Mouse (Mus musculus): Measurements from ENCODE around the gene AC124502.3. TPM values are rescaled to one million over a fixed set of nuclear protein-coding genes. Genes with fewer than 3 reads are reported as not detected.

AC124502.3 gene
- polyA plus RNA-seq, 1 experiment from 2014 or later: 3.5 TPM

GRCm38 (mm10) chr19:5052853-5053252 is 14.2 kb downstream of the AC124502.3 start:
- peaks cover 3% of the 10 kb centered on the region; the same call in 1 of the 2 replicates for H3K27me3 ChIP-seq (ENCODE audit: control insufficient read depth, insufficient read depth, low read depth, low read length)
- no peak overlapping the region for H3K4me3 ChIP-seq (ENCODE audit: low read length)
- H3K4me2 ChIP-seq (ENCODE audit: low read depth, low read length): no peak overlapping the region
- ATAC-seq (ENCODE audit: low read depth): no peak
- peaks cover 31% of the 10 kb centered on the region for H3K4me1 ChIP-seq (replicated peaks; ENCODE audit: control insufficient read depth, insufficient read depth, low read length)
- no peak overlapping the region for H3K27ac ChIP-seq (ENCODE audit: low read length)
- H3K9ac ChIP-seq (ENCODE audit: low read length): no peak overlapping the region
- peaks cover under 1% of the 10 kb centered on the region; the same call in 1 of the 2 replicates for H3K36me3 ChIP-seq (ENCODE audit: control insufficient read depth, insufficient read depth, low read length)
- H3K9me3 ChIP-seq (ENCODE audit: control insufficient read depth, low read length): no peaks in the 10 kb centered on the region
- WGBS: 68% methylated on average over 17 of the region's 17 CpGs

GRCm38 (mm10) chr19:5053909-5054308 is 15.2 kb downstream of the AC124502.3 start:
- ATAC-seq (ENCODE audit: low read depth): no peak

GRCm38 (mm10) chr19:5056251-5056650 is 17.6 kb downstream of the AC124502.3 start:
- Histone ChIP-seq H3K4me3 (ENCODE audit: low read length) (no peak overlapping the region), H3K27ac (ENCODE audit: low read length) (no peak overlapping the region), H3K36me3 (ENCODE audit: control insufficient read depth, insufficient read depth, low read length) (no peaks in the 10 kb centered on the region; the same call in 1 of the 2 replicates), H3K27me3 (ENCODE audit: control insufficient read depth, insufficient read depth, low read depth, low read length) (peaks cover 3% of the 10 kb centered on the region; the same call in 1 of the 2 replicates), H3K4me1 (replicated peaks; ENCODE audit: control insufficient read depth, insufficient read depth, low read length) (peaks cover 47% of the 10 kb centered on the region), H3K4me2 (ENCODE audit: low read depth, low read length) (no peak overlapping the region), H3K9me3 (ENCODE audit: control insufficient read depth, low read length) (no peaks in the 10 kb centered on the region), H3K9ac (ENCODE audit: low read length) (no peak overlapping the region)
- WGBS: 8% methylated on average over 6 of the region's 6 CpGs
- 0 out of 2 replicates have a peak, but pooled peaks have one; percentile 0 for ATAC-seq (ENCODE audit: low read depth)

More at GRCm38 (mm10) chr19:5053909-5054308, 15.2 kb downstream of the AC124502.3 start:
- no peak overlapping the region for H3K4me3 ChIP-seq (ENCODE audit: low read length)
- no peak overlapping the region for H3K9ac ChIP-seq (ENCODE audit: low read length)
- H3K4me2 ChIP-seq (ENCODE audit: low read depth, low read length): no peak overlapping the region
- peaks cover 42% of the 10 kb centered on the region for H3K4me1 ChIP-seq (replicated peaks; ENCODE audit: control insufficient read depth, insufficient read depth, low read length)
- H3K9me3 ChIP-seq (ENCODE audit: control insufficient read depth, low read length): no peaks in the 10 kb centered on the region
- H3K27me3 ChIP-seq (ENCODE audit: control insufficient read depth, insufficient read depth, low read depth, low read length): peaks cover 3% of the 10 kb centered on the region; the same call in 1 of the 2 replicates
- H3K27ac ChIP-seq (ENCODE audit: low read length): no peak overlapping the region
- 21% methylated on average over 9 of the region's 9 CpGs for WGBS
- H3K36me3 ChIP-seq (ENCODE audit: control insufficient read depth, insufficient read depth, low read length): no peaks in the 10 kb centered on the region; the same call in 1 of the 2 replicates

- Histone ChIP-seq H3K36me3 (ENCODE audit: control insufficient read depth, insufficient read depth, low read length) (no peaks in the 10 kb centered on the region; the same call in 1 of the 2 replicates), H3K9me3 (ENCODE audit: control insufficient read depth, low read length) (no peaks in the 10 kb centered on the region), H3K4me2 (ENCODE audit: low read depth, low read length) (no peak overlapping the region), H3K4me1 (replicated peaks; ENCODE audit: control insufficient read depth, insufficient read depth, low read length) (peaks cover 42% of the 10 kb centered on the region), H3K27me3 (ENCODE audit: control insufficient read depth, insufficient read depth, low read depth, low read length) (no peaks in the 10 kb centered on the region), H3K9ac (ENCODE audit: low read length) (no peak overlapping the region), H3K27ac (ENCODE audit: low read length) (peak overlapping the region; percentile 68), H3K4me3 (ENCODE audit: low read length) (no peak overlapping the region)
- WGBS: 21% methylated on average over 16 of the region's 16 CpGs
- no peak for ATAC-seq (ENCODE audit: low read depth)
Measured at GRCm38 (mm10) chr19:5057876-5058775, 19.4 kb downstream of the AC124502.3 start.

GRCm38 (mm10) chr19:5058801-5059771 is 20.4 kb downstream of the AC124502.3 start:
- ATAC-seq (ENCODE audit: low read depth): peak; percentile 68
- Histone ChIP-seq H3K36me3 (ENCODE audit: control insufficient read depth, insufficient read depth, low read length) (no peaks in the 10 kb centered on the region; the same call in 1 of the 2 replicates), H3K4me2 (ENCODE audit: low read depth, low read length) (peak overlapping the region; percentile 19), H3K9ac (ENCODE audit: low read length) (peak overlapping the region; percentile 37), H3K27me3 (ENCODE audit: control insufficient read depth, insufficient read depth, low read depth, low read length) (no peaks in the 10 kb centered on the region), H3K27ac (ENCODE audit: low read length) (peak overlapping the region; percentile 68), H3K4me3 (ENCODE audit: low read length) (no peak overlapping the region), H3K9me3 (ENCODE audit: control insufficient read depth, low read length) (no peaks in the 10 kb centered on the region), H3K4me1 (replicated peaks; ENCODE audit: control insufficient read depth, insufficient read depth, low read length) (peaks cover 42% of the 10 kb centered on the region)
- WGBS: 7% methylated on average over 10 of the region's 10 CpGs

GRCm38 (mm10) chr19:5060365-5061330 is 22.0 kb downstream of the AC124502.3 start:
- H3K9ac ChIP-seq (ENCODE audit: low read length): peak overlapping the region; percentile 51
- H3K27me3 ChIP-seq (ENCODE audit: control insufficient read depth, insufficient read depth, low read depth, low read length): no peaks in the 10 kb centered on the region
- peaks cover 49% of the 10 kb centered on the region for H3K4me1 ChIP-seq (replicated peaks; ENCODE audit: control insufficient read depth, insufficient read depth, low read length)
- no peaks in the 10 kb centered on the region for H3K9me3 ChIP-seq (ENCODE audit: control insufficient read depth, low read length)
- no peak overlapping the region; the same call in 1 of the 2 replicates for H3K4me2 ChIP-seq (ENCODE audit: low read depth, low read length)
- 26% methylated on average over 5 of the region's 5 CpGs for WGBS
- peak; percentile 65 for ATAC-seq (ENCODE audit: low read depth)
- no peak overlapping the region for H3K4me3 ChIP-seq (ENCODE audit: low read length)
- H3K36me3 ChIP-seq (ENCODE audit: control insufficient read depth, insufficient read depth, low read length): no peaks in the 10 kb centered on the region
- peak overlapping the region; percentile 68 for H3K27ac ChIP-seq (ENCODE audit: low read length)

GRCm38 (mm10) chr19:5062041-5062440 is 23.4 kb downstream of the AC124502.3 start:
- Histone ChIP-seq H3K27ac (ENCODE audit: low read length) (no peak overlapping the region), H3K4me3 (ENCODE audit: low read length) (no peak overlapping the region), H3K27me3 (ENCODE audit: control insufficient read depth, insufficient read depth, low read depth, low read length) (no peaks in the 10 kb centered on the region), H3K9ac (ENCODE audit: low read length) (no peak overlapping the region), H3K9me3 (ENCODE audit: control insufficient read depth, low read length) (no peaks in the 10 kb centered on the region), H3K36me3 (ENCODE audit: control insufficient read depth, insufficient read depth, low read length) (no peaks in the 10 kb centered on the region), H3K4me1 (replicated peaks; ENCODE audit: control insufficient read depth, insufficient read depth, low read length) (peaks cover 45% of the 10 kb centered on the region), H3K4me2 (ENCODE audit: low read depth, low read length) (no peak overlapping the region)
- ATAC-seq (ENCODE audit: low read depth): no peak
- 67% methylated on average over 5 of the region's 5 CpGs for WGBS

- H3K36me3 ChIP-seq (ENCODE audit: control insufficient read depth, insufficient read depth, low read length): no peaks in the 10 kb centered on the region
- peaks cover 48% of the 10 kb centered on the region for H3K4me1 ChIP-seq (replicated peaks; ENCODE audit: control insufficient read depth, insufficient read depth, low read length)
- H3K9me3 ChIP-seq (ENCODE audit: control insufficient read depth, low read length): no peaks in the 10 kb centered on the region
- no peaks in the 10 kb centered on the region for H3K27me3 ChIP-seq (ENCODE audit: control insufficient read depth, insufficient read depth, low read depth, low read length)
- no peak overlapping the region for H3K27ac ChIP-seq (ENCODE audit: low read length)
- WGBS: 69% methylated on average over 6 of the region's 6 CpGs
- H3K4me2 ChIP-seq (ENCODE audit: low read depth, low read length): no peak overlapping the region
- H3K4me3 ChIP-seq (ENCODE audit: low read length): no peak overlapping the region
- H3K9ac ChIP-seq (ENCODE audit: low read length): no peak overlapping the region
- no peak for ATAC-seq (ENCODE audit: low read depth)
Measured at GRCm38 (mm10) chr19:5062446-5062845, 23.8 kb downstream of the AC124502.3 start.

Data from lung, embryonic 16.5 days (tissue).